Mouse (Mus musculus) CD4-positive, CD25-positive, alpha-beta regulatory T cell, adult 4 months (primary cell): ENCODE data around the gene Ccdc117. TPM values are rescaled to one million over a fixed set of nuclear protein-coding genes. Genes with fewer than 3 reads are reported as not detected.

Source experiments
- polyA plus RNA-seq, 2 experiments: library from polyadenylated mRNA; unstranded; fragments of 100-300 nt; shearing (Covaris generic); gene quantifications; one replicate each; pipeline ENCODE4 v1.2.1; 2017

The Ccdc117 gene
- polyA plus RNA-seq, 2 experiments from 2014 or later: 2.9 to 5.2 TPM

Other genes with a start within 250 kb of the Ccdc117 start
- gene Znrf3, start 97.3 kb downstream of the Ccdc117 start, polyA plus RNA-seq: 10 to 100 TPM; 21.3 to 24.1 TPM
- 10 to 100 TPM; 38.9 to 44.7 TPM for gene Xbp1, start 21.5 kb downstream of the Ccdc117 start, polyA plus RNA-seq
- not detected for gene Ankrd36, start 27.5 kb upstream of the Ccdc117 start, polyA plus RNA-seq
- gene Mrps24, start 173.5 kb upstream of the Ccdc117 start, polyA plus RNA-seq: 10 to 100 TPM; 39.0 to 47.3 TPM
- 1 to 10 TPM; 5.2 to 9.1 TPM for gene Urgcp, start 220.2 kb upstream of the Ccdc117 start, polyA plus RNA-seq
- 100 to 1,000 TPM; 121 to 155 TPM for gene Dbnl, start 246.3 kb upstream of the Ccdc117 start, polyA plus RNA-seq